Mouse (Mus musculus) small intestine, adult 2 months (tissue): ENCODE measurements around the gene Anapc2. TPM values are rescaled to one million over a fixed set of nuclear protein-coding genes. Genes with fewer than 3 reads are reported as not detected.

Source experiments
- H3K27ac ChIP-seq: fragments of 200-500 bp; 2 replicates; pipeline ENCODE4 v1.5.1; 2012; ENCODE audit warnings: low read depth, low read length, control low read depth, inconsistent platforms; ENCODE audit not compliant: insufficient read depth
- H3K27me3 ChIP-seq: fragments of 200-500 bp; 2 replicates; pipeline ENCODE4 v1.6.1; 2012; ENCODE audit warnings: mild to moderate bottlenecking, moderate library complexity, low read length, inconsistent platforms; ENCODE audit not compliant: control insufficient read depth, insufficient read depth
- H3K36me3 ChIP-seq: fragments of 200-500 bp; 2 replicates; pipeline ENCODE4 v1.6.1; 2012; ENCODE audit warnings: mild to moderate bottlenecking, low read length, control low read depth, inconsistent platforms; ENCODE audit not compliant: control insufficient read depth, insufficient read depth
- H3K4me1 ChIP-seq: fragments of 200-500 bp; 2 replicates; pipeline ENCODE4 v1.6.1; 2012; ENCODE audit warnings: low read length, inconsistent platforms, mixed read lengths; ENCODE audit not compliant: control insufficient read depth, insufficient read depth, insufficient read length
- H3K4me3 ChIP-seq: fragments of 200-500 bp; 2 replicates; pipeline ENCODE4 v1.5.1; 2012; ENCODE audit warnings: low read depth, mild to moderate bottlenecking, control low read depth, inconsistent platforms, low read length, moderate library complexity
- CTCF ChIP-seq: fragments of 200-500 bp; IDR thresholded peaks from 2 replicates; pipeline ENCODE4 v1.5.1; 2012; ENCODE audit warnings: low read depth, mild to moderate bottlenecking, control low read depth, inconsistent platforms, low read length, moderate library complexity, mixed read lengths; ENCODE audit not compliant: insufficient replicate concordance, insufficient read length; ENCODE audit errors: extremely low read depth
- POLR2A ChIP-seq: fragments of 200-500 bp; IDR thresholded peaks from 2 replicates; pipeline ENCODE4 v1.6.1; 2012; ENCODE audit warnings: low read depth, mild to moderate bottlenecking, control low read depth, inconsistent platforms, low read length, moderate library complexity
- WGBS: fragments of 180-500 bp; shearing (Covaris S2); methylation state at CpG from one replicate; pipeline ENCODE4 v1.1.7; 2018; 5-methylcytosine and 5-hydroxymethylcytosine counted together
- polyA plus RNA-seq: library from polyadenylated mRNA; depleted of rRNA; stranded (reverse); fragments of >200 nt; gene quantifications from 2 replicates; pipeline ENCODE4 v1.2.3, GENCODE M21; 2012

The Anapc2 gene
- polyA plus RNA-seq, 1 experiment = 71.6 TPM

DNA sequence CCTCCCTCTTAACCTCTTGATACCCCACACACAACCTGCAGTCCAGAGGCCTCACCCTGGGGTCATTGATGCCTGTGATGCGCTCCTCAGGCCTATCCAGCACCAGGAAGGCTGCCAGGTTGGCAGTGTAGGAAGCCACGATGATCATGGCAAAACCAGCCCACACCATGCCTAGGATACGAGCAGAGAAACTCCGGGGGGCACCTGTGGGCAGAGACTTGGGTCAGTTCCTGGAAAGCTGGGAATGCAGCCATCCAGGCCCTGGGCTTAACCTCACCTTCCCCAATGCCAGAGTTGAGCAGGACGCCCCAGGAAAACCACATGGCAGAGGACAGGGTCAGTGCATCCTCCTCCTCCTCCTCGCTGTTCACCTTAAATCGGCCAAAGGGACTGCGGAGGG, 24.8 kb downstream of the Anapc2 start:
- H3K4me3 ChIP-seq = no peak overlapping the region
- WGBS = 78% methylated on average over 8 of the region's 8 CpGs
- TF ChIP-seq CTCF (no peak), POLR2A (no peak)
- H3K36me3 ChIP-seq = no peaks in the 10 kb centered on the region
- H3K27ac ChIP-seq = no peak overlapping the region
- peaks cover 4% of the 10 kb centered on the region for H3K27me3 ChIP-seq
- peaks cover 4% of the 10 kb centered on the region for H3K4me1 ChIP-seq

DNA sequence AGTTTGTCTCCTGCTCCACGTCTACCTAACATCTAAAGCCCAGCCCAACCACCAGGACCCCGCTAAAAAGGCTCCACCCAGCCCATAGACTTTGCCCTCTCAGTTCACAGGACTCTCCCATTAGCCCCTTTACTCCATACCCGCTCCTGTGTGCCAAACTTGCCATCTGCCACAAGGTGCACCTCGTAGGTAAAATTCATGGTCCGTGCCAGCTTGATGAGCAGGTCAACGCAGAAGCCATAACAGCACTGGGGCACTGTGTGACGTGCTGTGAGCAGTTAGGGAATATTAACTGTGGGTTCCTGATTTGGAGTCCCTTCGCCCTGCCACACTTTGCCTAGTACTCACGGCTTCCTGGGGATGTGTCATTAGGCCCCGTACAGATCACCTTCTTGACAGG, 25.8 kb downstream of the Anapc2 start:
- no peak overlapping the region for H3K27ac ChIP-seq
- H3K27me3 ChIP-seq = no peaks in the 10 kb centered on the region; the same call in 1 of the 2 replicates
- no peaks in the 10 kb centered on the region for H3K36me3 ChIP-seq
- H3K4me1 ChIP-seq = no peaks in the 10 kb centered on the region
- no peak for TF ChIP-seq POLR2A
- TF ChIP-seq CTCF = no peak
- no peak overlapping the region for H3K4me3 ChIP-seq
- WGBS = 59% methylated on average over 10 of the region's 10 CpGs

DNA sequence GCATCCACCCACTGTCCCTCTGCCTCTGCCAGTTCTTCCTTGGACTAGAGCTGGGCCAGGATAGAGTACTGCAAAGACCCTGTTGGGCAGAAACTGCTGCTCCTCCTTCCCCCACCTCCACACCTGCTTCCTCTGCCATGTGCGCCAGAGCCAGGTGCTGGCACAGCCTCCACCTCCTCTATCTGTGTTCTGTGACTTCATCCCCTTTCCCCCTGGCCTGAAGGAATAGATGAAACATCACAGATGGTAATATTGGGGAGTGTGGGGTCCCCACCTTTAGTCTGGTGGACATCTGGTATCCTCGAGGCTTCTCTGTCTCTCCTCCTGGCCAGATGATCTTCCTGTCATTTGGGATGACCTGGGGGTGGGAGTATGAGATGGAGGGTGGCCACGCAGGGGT, 31.2 kb downstream of the Anapc2 start:
- H3K4me1 ChIP-seq = 0 out of 2 replicates have a peak, but pooled peaks cover 3% of the 10 kb centered on the region
- no peak overlapping the region for H3K4me3 ChIP-seq
- 54% methylated on average over 3 of the region's 3 CpGs for WGBS
- H3K27me3 ChIP-seq = peaks cover 8% of the 10 kb centered on the region; the same call in 1 of the 2 replicates
- TF ChIP-seq CTCF = no peak
- TF ChIP-seq POLR2A = no peak
- H3K27ac ChIP-seq = no peak overlapping the region
- no peaks in the 10 kb centered on the region for H3K36me3 ChIP-seq

DNA sequence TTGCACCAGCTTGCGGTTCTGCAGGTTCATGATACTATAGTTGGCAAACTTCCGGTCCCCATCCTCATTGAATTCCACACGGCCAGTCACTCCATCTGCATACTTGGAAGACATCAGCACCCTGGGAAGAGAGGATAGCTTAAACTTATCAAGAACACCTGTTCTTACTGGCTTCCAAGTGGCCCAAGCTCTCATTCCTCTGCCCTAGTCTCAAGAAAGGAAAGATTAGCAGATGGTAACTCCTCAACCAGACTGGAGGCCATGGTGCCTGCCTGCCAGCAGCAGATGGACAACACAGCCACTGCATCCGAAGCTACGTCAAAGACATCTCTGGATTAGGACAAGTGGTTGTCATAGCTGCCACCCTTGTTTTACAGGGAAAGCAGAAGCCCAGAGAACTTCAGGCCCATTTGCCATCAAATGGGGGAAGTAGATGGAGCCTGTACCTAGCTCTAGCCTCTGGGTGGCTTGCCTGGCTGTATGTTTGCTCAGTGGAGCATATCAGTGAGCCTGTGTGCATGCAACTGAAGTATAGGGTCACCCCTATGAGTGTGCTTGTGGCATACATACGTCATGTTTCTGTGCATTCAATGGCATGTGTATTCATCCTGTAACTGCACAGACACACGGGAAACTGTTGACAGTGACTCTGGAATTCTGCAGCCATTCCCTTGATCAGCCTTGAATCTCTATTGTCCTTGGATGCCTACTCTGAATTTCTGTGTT, 31.8 kb downstream of the Anapc2 start:
- Histone ChIP-seq H3K27me3 (peaks cover 8% of the 10 kb centered on the region; the same call in 1 of the 2 replicates), H3K4me3 (no peak overlapping the region), H3K27ac (no peak overlapping the region), H3K36me3 (no peaks in the 10 kb centered on the region), H3K4me1 (0 out of 2 replicates have a peak, but pooled peaks cover 3% of the 10 kb centered on the region)
- no peak for TF ChIP-seq POLR2A
- TF ChIP-seq CTCF = no peak
- 66% methylated on average over 7 of the region's 7 CpGs for whole genome bisulfite sequencing

DNA sequence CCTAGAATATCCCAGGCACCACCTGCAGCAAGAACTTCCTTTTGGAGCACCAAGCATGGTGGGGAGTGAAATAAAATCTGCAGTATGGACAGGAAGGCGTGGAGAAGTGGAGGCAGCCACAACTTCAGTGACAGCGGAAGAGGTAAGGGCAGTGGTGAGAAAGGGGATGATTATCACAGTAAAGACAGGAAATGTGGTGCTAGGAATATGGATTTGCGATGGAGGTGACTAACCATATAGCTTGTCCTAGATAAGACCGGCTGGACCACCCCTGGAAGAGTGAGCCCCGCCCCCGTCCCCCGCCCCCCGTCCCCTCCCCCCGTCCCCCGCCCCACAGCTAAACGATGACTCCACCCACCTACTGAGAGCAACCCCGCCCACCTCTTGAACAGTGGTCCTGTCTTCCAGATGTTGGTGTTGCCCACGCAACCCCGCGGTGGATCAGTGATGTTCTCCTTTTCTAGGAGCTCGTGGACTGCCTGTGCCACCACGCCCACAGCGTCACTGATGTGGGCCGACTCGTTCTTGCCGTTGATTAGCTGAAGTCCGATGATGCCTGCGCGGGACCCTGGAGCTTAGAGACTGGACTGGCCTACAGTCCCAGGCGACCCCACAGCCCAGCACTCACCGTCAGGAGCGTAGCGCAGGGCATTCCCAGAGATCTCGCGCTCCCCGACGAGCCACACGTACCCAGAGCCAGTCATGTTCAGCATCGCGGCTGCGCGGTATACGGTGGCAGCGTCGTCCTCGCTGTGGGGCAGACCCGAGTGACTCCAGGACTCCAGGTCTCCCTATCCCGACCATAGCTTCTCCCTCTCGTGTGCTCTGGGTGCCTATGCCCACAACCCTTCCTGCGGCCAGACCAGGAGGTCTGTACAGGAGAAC, 32.6 kb downstream of the Anapc2 start:
- no peak overlapping the region for H3K27ac ChIP-seq
- peak overlapping the region; percentile 44 for H3K4me3 ChIP-seq
- TF ChIP-seq POLR2A = no peak
- TF ChIP-seq CTCF = no peak
- WGBS = 2% methylated on average over 44 of the region's 45 CpGs
- H3K4me1 ChIP-seq = 0 out of 2 replicates have a peak, but pooled peaks cover 3% of the 10 kb centered on the region
- H3K36me3 ChIP-seq = no peaks in the 10 kb centered on the region
- H3K27me3 ChIP-seq = peaks cover 9% of the 10 kb centered on the region; the same call in 1 of the 2 replicates

DNA sequence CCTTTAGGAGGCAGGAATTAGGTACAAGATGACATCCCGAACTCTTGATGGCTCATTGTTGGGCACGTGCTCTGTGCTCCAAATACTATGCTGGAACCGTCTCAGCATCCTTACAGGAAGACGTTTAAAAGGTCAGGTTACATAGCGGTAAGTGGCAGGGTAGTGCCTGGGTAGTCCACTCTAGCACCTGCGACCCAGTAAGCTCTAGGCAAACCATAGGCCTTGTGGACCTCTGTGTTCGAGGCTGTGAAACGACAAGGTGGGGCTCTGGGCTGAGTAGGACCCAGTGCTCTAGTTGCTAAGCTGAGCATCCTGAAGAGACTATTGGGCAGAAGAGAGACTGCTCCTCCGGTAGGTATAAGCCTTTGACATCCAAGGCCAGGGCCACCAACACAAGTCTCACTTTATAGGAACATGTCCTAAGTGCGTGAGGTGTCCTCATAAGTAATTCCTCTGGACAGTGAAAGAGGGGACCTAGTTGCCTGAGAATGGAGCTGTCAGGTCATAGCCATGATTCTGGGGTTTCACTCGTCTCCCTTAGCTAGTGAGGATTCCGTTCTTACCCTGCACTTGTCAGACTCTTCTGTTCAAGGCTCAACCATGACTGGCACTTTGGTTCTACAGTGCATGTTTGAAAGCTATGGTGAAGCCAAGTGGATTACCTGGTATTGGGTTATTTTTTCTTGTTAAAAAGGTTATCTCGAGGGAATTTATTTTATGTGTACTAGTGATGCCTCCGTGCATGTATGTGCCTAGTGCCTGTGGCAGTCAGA, 33.5 kb downstream of the Anapc2 start:
- H3K27me3 ChIP-seq = peaks cover 11% of the 10 kb centered on the region; the same call in 1 of the 2 replicates
- no peaks in the 10 kb centered on the region for H3K36me3 ChIP-seq
- H3K4me1 ChIP-seq = 0 out of 2 replicates have a peak, but pooled peaks cover 3% of the 10 kb centered on the region
- TF ChIP-seq CTCF (no peak), POLR2A (no peak)
- H3K27ac ChIP-seq = no peak overlapping the region
- H3K4me3 ChIP-seq = no peak overlapping the region
- 51% methylated on average over 14 of the region's 14 CpGs for WGBS
